Mouse (Mus musculus): Measurements from ENCODE around the gene Klk13. TPM values are rescaled to one million over a fixed set of nuclear protein-coding genes. Genes with fewer than 3 reads are reported as not detected.
"Not testable (repeated sequence)": the region's sequence is repeated elsewhere in the genome, so short reads cannot be mapped to it uniquely, and the experiment has no call there.

Gene Klk13
- not detected in 2 replicates for total RNA-seq (2014; fragmentation: Nextera tagmentation)
- 0.27 TPM in 1 of 2 replicates, not detected in the other for total RNA-seq (2017)
- polyA plus RNA-seq (2012), result not detected in 2 replicates

- Histone ChIP-seq H3K9me3 (replicated peaks) (no peaks in the 10 kb centered on the region), H3K27me3 (ENCODE audit: insufficient read depth, low read length) (peaks cover 2% of the 10 kb centered on the region), H3K4me3 (ENCODE audit: low read depth, low read length) (no peak within 1 kb of the TSS), H3K4me1 (ENCODE audit: insufficient read depth, low read depth, low read length) (no peaks in the 10 kb centered on the region), H3K36me3 (replicated peaks) (no peaks in the 10 kb centered on the region)
- TF ChIP-seq POLR2AphosphoS5 (IDR thresholded peaks at IDR 0.05; ENCODE audit: insufficient replicate concordance, low read depth, low read length) (no peak), GATA1 (IDR thresholded peaks at IDR 0.05; ENCODE audit: borderline replicate concordance, low read length) (no peak), GATA2 (IDR thresholded peaks at IDR 0.05; ENCODE audit: borderline replicate concordance, low read depth, low read length) (no peak), CTCF (IDR thresholded peaks at IDR 0.05; ENCODE audit: low read depth, low read length) (no peak), TAL1 (conservative IDR thresholded peaks at IDR 0.05; ENCODE audit: low read depth, low read length) (no peak)
- no peak for DNase-seq (ENCODE audit: low spot score)
- no peak for ATAC-seq (ENCODE audit: extremely low read depth, insufficient number of reproducible peaks, low FRiP score, poor library complexity, severe bottlenecking)
These were observed at the start of gene Klk13 for GRCm38 (mm10) chr7:43712267-43712666. Gene Klk13, plus strand, starts transcription at chr7:43712567.

DNA sequence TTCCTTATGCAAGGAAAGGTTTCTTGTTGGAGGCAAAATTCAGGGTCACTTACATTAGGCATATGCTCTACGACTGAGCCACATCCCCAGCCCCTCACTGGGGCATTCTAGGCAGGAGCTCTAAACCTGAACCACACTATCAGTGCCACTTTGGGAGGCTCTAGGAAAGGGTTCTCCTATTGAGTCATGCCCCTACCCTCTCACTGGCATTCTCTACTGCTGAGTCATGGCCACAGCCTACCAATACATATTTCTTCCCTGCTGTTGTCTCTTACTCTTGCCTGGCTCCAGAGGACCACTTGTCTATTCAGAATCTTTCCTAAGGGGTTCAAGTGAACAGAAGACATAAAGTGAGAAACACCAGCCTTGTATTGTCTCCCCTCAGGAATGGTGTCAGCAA is 49.6 kb upstream of the Klk13 start:
- Histone ChIP-seq H3K4me3 (ENCODE audit: low read depth, low read length) (no peak overlapping the region), H3K27me3 (ENCODE audit: insufficient read depth, low read length) (peaks cover 15% of the 10 kb centered on the region), H3K9me3 (replicated peaks) (no peaks in the 10 kb centered on the region), H3K4me1 (ENCODE audit: insufficient read depth, low read depth, low read length) (no peaks in the 10 kb centered on the region), H3K36me3 (replicated peaks) (no peaks in the 10 kb centered on the region)
- DNase-seq (ENCODE audit: low spot score), result no peak
- ATAC-seq (ENCODE audit: extremely low read depth, insufficient number of reproducible peaks, low FRiP score, poor library complexity, severe bottlenecking), result no peak
- no peak for TF ChIP-seq POLR2AphosphoS5 (IDR thresholded peaks at IDR 0.05; ENCODE audit: insufficient replicate concordance, low read depth, low read length)
- no peak for TF ChIP-seq GATA2 (IDR thresholded peaks at IDR 0.05; ENCODE audit: borderline replicate concordance, low read depth, low read length)

GRCm38 (mm10) chr7:43667221-43667620 is 45.1 kb upstream of the Klk13 start:
- DNase-seq (ENCODE audit: low spot score); H3K27me3 ChIP-seq (ENCODE audit: insufficient read depth, low read length); ATAC-seq (ENCODE audit: extremely low read depth, insufficient number of reproducible peaks, low FRiP score, poor library complexity, severe bottlenecking); H3K4me1 ChIP-seq (ENCODE audit: insufficient read depth, low read depth, low read length); H3K9me3 ChIP-seq (replicated peaks); H3K36me3 ChIP-seq (replicated peaks); H3K4me3 ChIP-seq (ENCODE audit: low read depth, low read length): not testable (repeated sequence)

- H3K4me3 ChIP-seq (ENCODE audit: low read depth, low read length), result no peak overlapping the region
- peaks cover 3% of the 10 kb centered on the region; the same call in 1 of the 2 replicates for H3K27me3 ChIP-seq (ENCODE audit: insufficient read depth, low read length)
- peaks cover 6% of the 10 kb centered on the region for H3K36me3 ChIP-seq (replicated peaks)
- peaks cover 19% of the 10 kb centered on the region for H3K4me1 ChIP-seq (ENCODE audit: insufficient read depth, low read depth, low read length)
- DNase-seq (ENCODE audit: low spot score) (no peak), ATAC-seq (ENCODE audit: extremely low read depth, insufficient number of reproducible peaks, low FRiP score, poor library complexity, severe bottlenecking) (no peak)
- TF ChIP-seq TAL1 (conservative IDR thresholded peaks at IDR 0.05; ENCODE audit: low read depth, low read length) (no peak), GATA2 (IDR thresholded peaks at IDR 0.05; ENCODE audit: borderline replicate concordance, low read depth, low read length) (no peak), GATA1 (IDR thresholded peaks at IDR 0.05; ENCODE audit: borderline replicate concordance, low read length) (no peak), POLR2AphosphoS5 (IDR thresholded peaks at IDR 0.05; ENCODE audit: insufficient replicate concordance, low read depth, low read length) (no peak), CTCF (IDR thresholded peaks at IDR 0.05; ENCODE audit: low read depth, low read length) (no peak)
- no peaks in the 10 kb centered on the region for H3K9me3 ChIP-seq (replicated peaks)
These were observed 43.8 kb upstream of the Klk13 start for GRCm38 (mm10) chr7:43668582-43668981.

DNA sequence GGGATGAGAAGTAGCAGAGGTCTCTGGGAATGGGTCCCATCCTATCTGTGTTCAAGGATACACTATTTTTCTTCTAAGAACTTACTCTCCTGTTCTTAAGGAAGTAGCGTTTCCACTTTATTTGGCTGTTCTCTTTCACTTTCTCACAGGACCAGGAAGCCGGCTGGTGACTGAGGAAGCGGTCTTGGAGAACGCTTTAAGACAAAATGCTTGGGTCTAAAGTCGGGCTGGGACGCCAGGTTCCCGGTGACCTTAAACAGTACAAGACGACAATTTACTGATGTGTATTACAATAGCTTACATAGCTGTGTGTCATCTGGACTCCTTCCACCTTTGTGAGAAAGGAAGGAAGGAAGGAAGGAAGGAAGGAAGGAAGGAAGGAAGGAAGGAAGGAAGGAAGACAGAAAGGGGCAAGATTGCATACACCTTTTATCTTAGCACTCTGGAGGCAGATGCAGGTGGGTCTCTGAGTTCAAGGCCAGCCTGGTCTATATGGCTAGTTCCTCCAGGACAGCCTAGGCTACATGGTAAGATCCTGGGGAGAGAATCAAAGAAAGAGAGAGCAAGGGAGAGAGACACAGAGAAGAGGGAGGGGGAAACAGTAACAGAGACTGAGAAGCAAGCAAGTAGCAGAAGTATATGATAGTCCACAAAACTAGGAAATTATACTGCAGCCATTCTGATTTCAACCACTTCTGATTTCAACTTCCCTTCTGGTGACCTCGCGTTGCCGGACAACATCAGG is 41.1 kb upstream of the Klk13 start:
- no peak; the same call in 1 of the 2 replicates for ATAC-seq (ENCODE audit: extremely low read depth, insufficient number of reproducible peaks, low FRiP score, poor library complexity, severe bottlenecking)
- no peak for TF ChIP-seq POLR2AphosphoS5 (IDR thresholded peaks at IDR 0.05; ENCODE audit: insufficient replicate concordance, low read depth, low read length)
- TF ChIP-seq GATA1 (IDR thresholded peaks at IDR 0.05; ENCODE audit: borderline replicate concordance, low read length), result no peak
- no peak for TF ChIP-seq TAL1 (conservative IDR thresholded peaks at IDR 0.05; ENCODE audit: low read depth, low read length)
- TF ChIP-seq CTCF (IDR thresholded peaks at IDR 0.05; ENCODE audit: low read depth, low read length), result no peak
- TF ChIP-seq GATA2 (IDR thresholded peaks at IDR 0.05; ENCODE audit: borderline replicate concordance, low read depth, low read length), result no peak
- no peak for DNase-seq (ENCODE audit: low spot score)
- H3K9me3 ChIP-seq (replicated peaks), result 0 out of 2 replicates have a peak, but pooled peaks cover under 1% of the 10 kb centered on the region
- H3K4me3 ChIP-seq (ENCODE audit: low read depth, low read length), result peak overlapping the region; percentile 75
- H3K36me3 ChIP-seq (replicated peaks), result peaks cover 31% of the 10 kb centered on the region
- peaks cover 3% of the 10 kb centered on the region; the same call in 1 of the 2 replicates for H3K27me3 ChIP-seq (ENCODE audit: insufficient read depth, low read length)
- peaks cover 27% of the 10 kb centered on the region for H3K4me1 ChIP-seq (ENCODE audit: insufficient read depth, low read depth, low read length)

- peaks cover 39% of the 10 kb centered on the region for H3K36me3 ChIP-seq (replicated peaks)
- DNase-seq (ENCODE audit: low spot score) (peak; percentile 81), ATAC-seq (ENCODE audit: extremely low read depth, insufficient number of reproducible peaks, low FRiP score, poor library complexity, severe bottlenecking) (peak; percentile 99)
- peak within 1 kb of the TSS; percentile 75 for H3K4me3 ChIP-seq (ENCODE audit: low read depth, low read length)
- no peak for TF ChIP-seq GATA1 (IDR thresholded peaks at IDR 0.05; ENCODE audit: borderline replicate concordance, low read length)
- no peak for TF ChIP-seq TAL1 (conservative IDR thresholded peaks at IDR 0.05; ENCODE audit: low read depth, low read length)
- no peak for TF ChIP-seq GATA2 (IDR thresholded peaks at IDR 0.05; ENCODE audit: borderline replicate concordance, low read depth, low read length)
- TF ChIP-seq CTCF (IDR thresholded peaks at IDR 0.05; ENCODE audit: low read depth, low read length), result no peak
- no peak for TF ChIP-seq POLR2AphosphoS5 (IDR thresholded peaks at IDR 0.05; ENCODE audit: insufficient replicate concordance, low read depth, low read length)
- H3K9me3 ChIP-seq (replicated peaks), result 0 out of 2 replicates have a peak, but pooled peaks cover 5% of the 10 kb centered on the region
- peaks cover 27% of the 10 kb centered on the region for H3K4me1 ChIP-seq (ENCODE audit: insufficient read depth, low read depth, low read length)
- H3K27me3 ChIP-seq (ENCODE audit: insufficient read depth, low read length), result no peaks in the 10 kb centered on the region
These were observed 40.4 kb upstream of the Klk13 start, which contains the start of gene Ctu1 for GRCm38 (mm10) chr7:43671809-43672580. Gene Ctu1, plus strand, starts transcription at chr7:43672016.

Data from G1E (cell line).